Mouse (Mus musculus) brain, embryonic 14.5 days (tissue): ENCODE measurements around the gene 4930404N11Rik.

Experiments
- CTCF ChIP-seq: fragments of 200-500 bp; IDR thresholded peaks from 2 replicates; pipeline ENCODE4 v1.5.1; 2012; ENCODE audit warnings: inconsistent platforms, mild to moderate bottlenecking, moderate library complexity, borderline replicate concordance; ENCODE audit not compliant: insufficient read depth, insufficient read length; ENCODE audit errors: extremely low read depth
- POLR2A ChIP-seq: fragments of 200-500 bp; IDR thresholded peaks from 2 replicates; pipeline ENCODE4 v1.6.1; 2012; ENCODE audit warnings: mild to moderate bottlenecking, inconsistent platforms, borderline replicate concordance; ENCODE audit not compliant: poor library complexity, insufficient read depth, insufficient read length, severe bottlenecking; ENCODE audit errors: extremely low read depth

DNA sequence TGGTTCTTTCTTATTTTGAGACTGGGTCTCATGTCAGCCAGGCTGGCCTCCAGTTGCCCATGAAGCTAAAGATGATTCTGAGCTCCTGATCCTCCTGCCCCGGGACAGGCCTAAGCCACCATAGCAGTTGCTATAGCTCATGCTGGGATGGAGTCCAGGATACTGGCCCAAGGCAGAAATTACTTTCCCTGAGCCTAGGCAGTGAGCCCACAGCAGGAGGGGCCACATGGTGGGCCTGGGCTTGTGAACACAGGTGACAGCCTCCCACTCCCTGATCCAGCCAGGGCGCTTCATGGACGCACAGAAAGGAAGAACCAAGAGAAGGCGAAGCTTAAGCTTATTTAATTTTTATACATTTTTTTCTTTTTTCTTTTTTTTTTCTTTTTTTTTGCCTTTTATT lies 30.2 kb upstream of the 4930404N11Rik start:
- TF ChIP-seq POLR2A, result no peak
- no peak for TF ChIP-seq CTCF
